Mouse (Mus musculus) midbrain, embryonic 14.5 days (tissue): Measurements from ENCODE around the gene Bcat2. TPM values are rescaled to one million over a fixed set of nuclear protein-coding genes. Genes with fewer than 3 reads are reported as not detected.

Experiments
- ATAC-seq: fragments of 200-750 bp; cut with Nextera tagmentation; 2 replicates; pipeline ENCODE4 v1.8.0; 2017; ENCODE audit warnings: moderate number of reproducible peaks, moderate library complexity; ENCODE audit not compliant: low FRiP score, low TSS enrichment
- DNase-seq: peaks from one replicate; pipeline ENCODE4 v3.0.0-alpha.2; 2015
- H3K27ac ChIP-seq: fragments of 300-500 bp; sonication (generic); replicated peaks from 2 replicates; pipeline ENCODE4 v1.5.1; 2014; ENCODE audit warnings: mild to moderate bottlenecking, low read depth, low read length, moderate library complexity
- H3K27me3 ChIP-seq: fragments of 300-500 bp; sonication (generic); 2 replicates; pipeline ENCODE4 v1.6.1; 2014; ENCODE audit warnings: low read length, control low read depth, mixed read lengths; ENCODE audit not compliant: control insufficient read depth, insufficient read depth
- H3K36me3 ChIP-seq: fragments of 300-500 bp; sonication (generic); 2 replicates; pipeline ENCODE4 v1.6.1; 2014; ENCODE audit warnings: low read length, control low read depth; ENCODE audit not compliant: control insufficient read depth, insufficient read depth
- H3K4me1 ChIP-seq: fragments of 300-500 bp; sonication (generic); 2 replicates; pipeline ENCODE4 v1.6.1; 2014; ENCODE audit warnings: mild to moderate bottlenecking, antibody characterized with exemption, low read length, control low read depth; ENCODE audit not compliant: control insufficient read depth, insufficient read depth
- H3K4me2 ChIP-seq: fragments of 300-500 bp; sonication (generic); 2 replicates; pipeline ENCODE4 v1.6.1; 2014; ENCODE audit warnings: mild to moderate bottlenecking, low read length, moderate library complexity
- H3K4me3 ChIP-seq: fragments of 300-500 bp; sonication (generic); replicated peaks from 2 replicates; pipeline ENCODE4 v1.5.1; 2014; ENCODE audit warnings: low read depth, low read length
- H3K9ac ChIP-seq: fragments of 300-500 bp; sonication (generic); replicated peaks from 2 replicates; pipeline ENCODE4 v1.6.1; 2014; ENCODE audit warnings: mild to moderate bottlenecking, low read length, moderate library complexity
- H3K9me3 ChIP-seq: fragments of 300-500 bp; sonication (generic); 2 replicates; pipeline ENCODE4 v1.6.1; 2016; ENCODE audit warnings: low read length, control low read depth, mixed read lengths; ENCODE audit not compliant: control insufficient read depth
- WGBS: fragments of 180-500 bp; shearing (Covaris S2); extraction: QIAGEN DNeasy Blood & Tissue Kit; methylation state at CpG from one replicate; pipeline ENCODE4 v1.1.7; 2014; 5-methylcytosine and 5-hydroxymethylcytosine counted together
- polyA plus RNA-seq: library from polyadenylated mRNA; unstranded; fragments of >200 nt; fragmentation: Nextera tagmentation; extraction: Ambion mirVana; gene quantifications from 2 replicates; pipeline ENCODE4 v1.2.1, GENCODE M21; 2014

Gene Bcat2
- polyA plus RNA-seq, 1 experiment from 2014 or later, result 14.9 TPM

GRCm38 (mm10) chr7:45625481-45625880 lies 55.5 kb downstream of the Bcat2 start:
- Histone ChIP-seq H3K27me3 (no peaks in the 10 kb centered on the region), H3K9me3 (no peaks in the 10 kb centered on the region), H3K4me1 (peaks cover 6% of the 10 kb centered on the region; the same call in 1 of the 2 replicates), H3K9ac (no peak overlapping the region), H3K36me3 (no peaks in the 10 kb centered on the region), H3K4me2 (no peak overlapping the region), H3K4me3 (no peak overlapping the region), H3K27ac (no peak overlapping the region)
- no peak for DNase-seq
- no peak for ATAC-seq
- 94% methylated on average over 8 of the region's 8 CpGs for WGBS

GRCm38 (mm10) chr7:45626571-45627076 lies 56.7 kb downstream of the Bcat2 start:
- Histone ChIP-seq H3K4me2 (no peak overlapping the region), H3K9ac (no peak overlapping the region), H3K9me3 (no peaks in the 10 kb centered on the region), H3K4me1 (peaks cover 6% of the 10 kb centered on the region; the same call in 1 of the 2 replicates), H3K36me3 (no peaks in the 10 kb centered on the region), H3K27ac (no peak overlapping the region), H3K27me3 (no peaks in the 10 kb centered on the region), H3K4me3 (no peak overlapping the region)
- ATAC-seq, result no peak
- DNase-seq, result no peak
- 88% methylated on average over 7 of the region's 7 CpGs for WGBS

- Histone ChIP-seq H3K27me3 (no peaks in the 10 kb centered on the region), H3K4me3 (peak within 1 kb of the TSS; percentile 56), H3K4me2 (peak within 1 kb of the TSS; percentile 95), H3K4me1 (peaks cover 6% of the 10 kb centered on the region; the same call in 1 of the 2 replicates), H3K9ac (peak within 1 kb of the TSS; percentile 74), H3K36me3 (no peaks in the 10 kb centered on the region), H3K9me3 (no peaks in the 10 kb centered on the region), H3K27ac (peak within 1 kb of the TSS; percentile 89)
- 90% methylated on average over 9 of the region's 9 CpGs for WGBS
- no peak for ATAC-seq
- DNase-seq, result no peak
Measured at GRCm38 (mm10) chr7:45627261-45627660, 57.3 kb downstream of the Bcat2 start, which contains the start of gene Rasip1. Gene Rasip1 (plus strand): TSS chr7:45627488.

- peaks cover 8% of the 10 kb centered on the region; the same call in 1 of the 2 replicates for H3K27me3 ChIP-seq
- peak; percentile 82 for ATAC-seq
- WGBS, result under 1% methylated on average over 99 of the region's 105 CpGs
- peak; percentile 96 for DNase-seq
- no peaks in the 10 kb centered on the region for H3K36me3 ChIP-seq
- peaks cover 6% of the 10 kb centered on the region; the same call in 1 of the 2 replicates for H3K4me1 ChIP-seq
- no peaks in the 10 kb centered on the region for H3K9me3 ChIP-seq
- H3K9ac ChIP-seq, result peak overlapping the region; percentile 74
- H3K27ac ChIP-seq, result peak overlapping the region; percentile 89
- peak overlapping the region; percentile 95 for H3K4me2 ChIP-seq
- H3K4me3 ChIP-seq, result peak overlapping the region; percentile 56
Measured at GRCm38 (mm10) chr7:45628364-45629294, 58.7 kb downstream of the Bcat2 start.

GRCm38 (mm10) chr7:45630064-45630907 lies 60.3 kb downstream of the Bcat2 start:
- WGBS, result 73% methylated on average over 23 of the region's 23 CpGs
- ATAC-seq, result no peak

GRCm38 (mm10) chr7:45632499-45632898 lies 62.5 kb downstream of the Bcat2 start:
- H3K4me2 ChIP-seq, result peak overlapping the region; percentile 41
- peaks cover 8% of the 10 kb centered on the region; the same call in 1 of the 2 replicates for H3K27me3 ChIP-seq
- peaks cover 5% of the 10 kb centered on the region; the same call in 1 of the 2 replicates for H3K4me1 ChIP-seq
- H3K9ac ChIP-seq, result peak overlapping the region; percentile 40; the same call in 1 of the 2 replicates
- no peaks in the 10 kb centered on the region for H3K9me3 ChIP-seq
- peaks cover 7% of the 10 kb centered on the region; the same call in 1 of the 2 replicates for H3K36me3 ChIP-seq
- peak; percentile 47 for DNase-seq
- WGBS, result 13% methylated on average over 29 of the region's 35 CpGs
- no peak overlapping the region for H3K27ac ChIP-seq
- no peak overlapping the region for H3K4me3 ChIP-seq
- no peak for ATAC-seq

More at GRCm38 (mm10) chr7:45630064-45630907, 60.3 kb downstream of the Bcat2 start:
- DNase-seq, result peak; percentile 55
- Histone ChIP-seq H3K27me3 (peaks cover 8% of the 10 kb centered on the region; the same call in 1 of the 2 replicates), H3K9ac (no peak overlapping the region), H3K4me2 (no peak overlapping the region), H3K36me3 (no peaks in the 10 kb centered on the region), H3K27ac (no peak overlapping the region), H3K4me1 (peaks cover 6% of the 10 kb centered on the region; the same call in 1 of the 2 replicates), H3K9me3 (no peaks in the 10 kb centered on the region), H3K4me3 (no peak overlapping the region)

GRCm38 (mm10) chr7:45634946-45635681 lies 65.2 kb downstream of the Bcat2 start:
- Histone ChIP-seq H3K27me3 (peaks cover 8% of the 10 kb centered on the region; the same call in 1 of the 2 replicates), H3K4me2 (no peak overlapping the region), H3K4me3 (no peak overlapping the region), H3K27ac (no peak overlapping the region), H3K9me3 (no peaks in the 10 kb centered on the region), H3K36me3 (peaks cover 7% of the 10 kb centered on the region; the same call in 1 of the 2 replicates), H3K4me1 (no peaks in the 10 kb centered on the region), H3K9ac (no peak overlapping the region)
- WGBS, result 92% methylated on average over 11 of the region's 11 CpGs
- ATAC-seq, result no peak
- no peak for DNase-seq
